Mouse (Mus musculus) hindbrain, postnatal 0 days (tissue): Measurements from ENCODE around the gene Ipo9. TPM values are rescaled to one million over a fixed set of nuclear protein-coding genes. Genes with fewer than 3 reads are reported as not detected.
"Not testable (repeated sequence)": the region's sequence is repeated elsewhere in the genome, so short reads cannot be mapped to it uniquely, and the experiment has no call there.

Source experiments
- ATAC-seq: fragments of 200-750 bp; cut with Nextera tagmentation; 2 replicates; pipeline ENCODE4 v1.8.0; 2017; ENCODE audit warnings: mild to moderate bottlenecking, moderate TSS enrichment, moderate library complexity
- DNase-seq: peaks from one replicate; pipeline ENCODE4 v3.0.0-alpha.2; 2015; ENCODE audit warnings: low spot score
- H3K27ac ChIP-seq: fragments of 300-500 bp; sonication (generic); 2 replicates; pipeline ENCODE4 v1.5.1; 2014; ENCODE audit warnings: mild to moderate bottlenecking
- H3K27me3 ChIP-seq: fragments of 300-500 bp; sonication (generic); 2 replicates; pipeline ENCODE4 v1.6.1; 2014; ENCODE audit warnings: low read length, mixed read lengths; ENCODE audit not compliant: insufficient read depth
- H3K36me3 ChIP-seq: fragments of 300-500 bp; sonication (generic); 2 replicates; pipeline ENCODE4 v1.6.1; 2014; ENCODE audit warnings: low read length, mixed read lengths; ENCODE audit not compliant: insufficient read depth
- H3K4me1 ChIP-seq: fragments of 300-500 bp; sonication (generic); 2 replicates; pipeline ENCODE4 v1.6.1; 2014; ENCODE audit warnings: antibody characterized with exemption, low read length, mixed read lengths; ENCODE audit not compliant: insufficient read depth
- H3K4me2 ChIP-seq: fragments of 300-500 bp; sonication (generic); 2 replicates; pipeline ENCODE4 v1.6.1; 2014; ENCODE audit warnings: low read depth, mild to moderate bottlenecking, low read length, moderate library complexity, mixed read lengths
- H3K4me3 ChIP-seq: fragments of 300-500 bp; sonication (generic); 2 replicates; pipeline ENCODE4 v1.5.1; 2014; ENCODE audit warnings: low read length
- H3K9ac ChIP-seq: fragments of 300-500 bp; sonication (generic); replicated peaks from 2 replicates; pipeline ENCODE4 v1.6.1; 2014; ENCODE audit warnings: mild to moderate bottlenecking, low read length, moderate library complexity, mixed read lengths
- H3K9me3 ChIP-seq: fragments of 300-500 bp; sonication (generic); 2 replicates; pipeline ENCODE4 v1.6.1; 2016; ENCODE audit warnings: low read length, mixed read lengths
- CTCF ChIP-seq: IDR thresholded peaks from 2 replicates; pipeline ENCODE4 v1.5.1; 2016; ENCODE audit warnings: antibody characterized with exemption, control low read depth, low read depth
- WGBS: fragments of 180-500 bp; shearing (Covaris S2); extraction: QIAGEN DNeasy Blood & Tissue Kit; methylation state at CpG from one replicate; pipeline ENCODE4 v1.1.7; 2014; 5-methylcytosine and 5-hydroxymethylcytosine counted together
- polyA plus RNA-seq: library from polyadenylated mRNA; unstranded; fragments of >200 nt; fragmentation: Nextera tagmentation; extraction: Ambion mirVana; gene quantifications from 2 replicates; pipeline ENCODE4 v1.2.1, GENCODE M21; 2015
- total RNA-seq: library from RNA; depleted of rRNA; stranded (reverse); fragments of >200 nt; gene quantifications from 2 replicates; pipeline ENCODE4 v1.2.3, GENCODE M21; 2014

The Ipo9 gene
- total and polyA plus RNA-seq, 2 experiments from 2014 or later: 91.1 to 134 TPM

- no peaks in the 10 kb centered on the region for H3K27me3 ChIP-seq
- H3K9ac ChIP-seq: no peak overlapping the region
- ATAC-seq (no peak), DNase-seq (no peak)
- no peak overlapping the region for H3K27ac ChIP-seq
- H3K36me3 ChIP-seq: peaks cover 69% of the 10 kb centered on the region
- no peaks in the 10 kb centered on the region for H3K4me1 ChIP-seq
- 94% methylated on average over 9 of the region's 9 CpGs for WGBS
- H3K9me3 ChIP-seq: no peaks in the 10 kb centered on the region
- no peak for TF ChIP-seq CTCF
- no peak overlapping the region for H3K4me2 ChIP-seq
- H3K4me3 ChIP-seq: no peak overlapping the region
These were observed 45.1 kb downstream of the Ipo9 start for GRCm38 (mm10) chr1:135385161-135385560.

GRCm38 (mm10) chr1:135384171-135384570, 46.1 kb downstream of the Ipo9 start:
- H3K27me3 ChIP-seq: no peaks in the 10 kb centered on the region
- no peak overlapping the region for H3K4me3 ChIP-seq
- H3K9ac ChIP-seq: no peak overlapping the region
- H3K4me2 ChIP-seq: no peak overlapping the region
- H3K27ac ChIP-seq: no peak overlapping the region
- no peak for TF ChIP-seq CTCF
- ATAC-seq: no peak
- no peaks in the 10 kb centered on the region for H3K4me1 ChIP-seq
- no peaks in the 10 kb centered on the region for H3K9me3 ChIP-seq
- WGBS: 97% methylated on average over 5 of the region's 5 CpGs
- no peak for DNase-seq
- H3K36me3 ChIP-seq: peaks cover 59% of the 10 kb centered on the region

GRCm38 (mm10) chr1:135381560-135381959, 48.7 kb downstream of the Ipo9 start:
- not testable (repeated sequence) for H3K4me2 ChIP-seq, H3K27me3 ChIP-seq, H3K9me3 ChIP-seq, H3K4me3 ChIP-seq, H3K4me1 ChIP-seq, ATAC-seq, DNase-seq, H3K9ac ChIP-seq, H3K27ac ChIP-seq
- 56% methylated on average over 6 of the region's 6 CpGs for WGBS
- TF ChIP-seq CTCF: peak; percentile 64
- peaks cover 34% of the 10 kb centered on the region for H3K36me3 ChIP-seq

- H3K36me3 ChIP-seq: peaks cover 22% of the 10 kb centered on the region
- H3K4me1 ChIP-seq: peaks cover 1% of the 10 kb centered on the region; the same call in 1 of the 2 replicates
- TF ChIP-seq CTCF: no peak
- no peak overlapping the region for H3K4me2 ChIP-seq
- H3K9me3 ChIP-seq: no peaks in the 10 kb centered on the region
- DNase-seq: peak; percentile 46
- no peak overlapping the region for H3K9ac ChIP-seq
- no peaks in the 10 kb centered on the region for H3K27me3 ChIP-seq
- 57% methylated on average over 15 of the region's 15 CpGs for WGBS
- ATAC-seq: 0 out of 2 replicates have a peak, but pooled peaks have one; percentile 10
- peak overlapping the region; percentile 28; the same call in 1 of the 2 replicates for H3K27ac ChIP-seq
- H3K4me3 ChIP-seq: no peak overlapping the region
These were observed 50.0 kb downstream of the Ipo9 start for GRCm38 (mm10) chr1:135380071-135380991.

- Histone ChIP-seq H3K27ac (no peak overlapping the region), H3K4me1 (peaks cover 7% of the 10 kb centered on the region; the same call in 1 of the 2 replicates), H3K4me2 (no peak overlapping the region), H3K36me3 (peaks cover 13% of the 10 kb centered on the region), H3K9ac (no peak overlapping the region), H3K27me3 (no peaks in the 10 kb centered on the region), H3K9me3 (no peaks in the 10 kb centered on the region), H3K4me3 (no peak overlapping the region)
- ATAC-seq (no peak), DNase-seq (no peak)
- no peak for TF ChIP-seq CTCF
- WGBS: 59% methylated on average over 2 of the region's 2 CpGs
These were observed 51.3 kb downstream of the Ipo9 start for GRCm38 (mm10) chr1:135379048-135379447.

- Histone ChIP-seq H3K9ac (no peak overlapping the region), H3K27ac (no peak overlapping the region), H3K4me3 (no peak overlapping the region), H3K27me3 (no peaks in the 10 kb centered on the region), H3K4me2 (no peak overlapping the region), H3K4me1 (peaks cover 7% of the 10 kb centered on the region; the same call in 1 of the 2 replicates), H3K9me3 (no peaks in the 10 kb centered on the region), H3K36me3 (peaks cover 11% of the 10 kb centered on the region)
- WGBS: 58% methylated on average over 9 of the region's 9 CpGs
- DNase-seq (no peak), ATAC-seq (no peak)
- TF ChIP-seq CTCF: no peak
These were observed 51.7 kb downstream of the Ipo9 start for GRCm38 (mm10) chr1:135378576-135378975.
